Mouse (Mus musculus) CD8-positive naive resting alpha-beta T cell, adult 2 months (primary cell): ENCODE data around the gene Nol8.

Experiments used
- DNase-seq, 2 experiments: peaks; one replicate each; pipeline ENCODE4 v3.0.0; 2022; ENCODE audit warnings: low read depth in 2 of 2, low spot score in 2 of 2

The Nol8 gene

GRCm38 (mm10) chr13:49652481-49653179 lies at the start of gene Nol8, which contains the start of gene Cenpp:
Nol8 (plus strand) TSS chr13:49653078.
Cenpp (minus strand) TSS chr13:49652785.
- DNase-seq, result peak; percentile 99

- DNase-seq, result no peak
These were observed 49.3 kb upstream of the Nol8 start for GRCm38 (mm10) chr13:49603603-49604002.

GRCm38 (mm10) chr13:49607714-49608113 lies 45.2 kb upstream of the Nol8 start, which contains the start of gene Ogn:
Ogn (plus strand) TSS chr13:49608046.
- no peak for DNase-seq

- no peak for DNase-seq
These were observed 44.1 kb upstream of the Nol8 start for GRCm38 (mm10) chr13:49608589-49609322.

- DNase-seq, result no peak
These were observed 35.9 kb upstream of the Nol8 start for GRCm38 (mm10) chr13:49617021-49617420.

- DNase-seq, result no peak
These were observed 34.5 kb upstream of the Nol8 start for GRCm38 (mm10) chr13:49618365-49618764.

GRCm38 (mm10) chr13:49623216-49623615 lies 29.7 kb upstream of the Nol8 start:
- DNase-seq, result no peak

GRCm38 (mm10) chr13:49628167-49628566 lies 24.7 kb upstream of the Nol8 start:
- no peak for DNase-seq

GRCm38 (mm10) chr13:49629076-49629475 lies 23.8 kb upstream of the Nol8 start:
- no peak for DNase-seq

- DNase-seq, result no peak
These were observed 12.9 kb upstream of the Nol8 start for GRCm38 (mm10) chr13:49639965-49640364.

- no peak for DNase-seq
These were observed 10.2 kb upstream of the Nol8 start for GRCm38 (mm10) chr13:49642650-49643049.

GRCm38 (mm10) chr13:49643669-49644362 lies 9.1 kb upstream of the Nol8 start:
- DNase-seq, result no peak

- DNase-seq, result no peak
These were observed 7.9 kb upstream of the Nol8 start for GRCm38 (mm10) chr13:49644731-49645529.

- DNase-seq, result no peak
These were observed 6.9 kb upstream of the Nol8 start for GRCm38 (mm10) chr13:49646019-49646418.

- no peak for DNase-seq
These were observed 1.7 kb upstream of the Nol8 start for GRCm38 (mm10) chr13:49651136-49651535.

- no peak for DNase-seq
These were observed 1.0 kb upstream of the Nol8 start for GRCm38 (mm10) chr13:49651781-49652351.

- DNase-seq, result no peak
These were observed 283 bp downstream of the Nol8 start for GRCm38 (mm10) chr13:49653180-49653541.

GRCm38 (mm10) chr13:49677793-49678192 lies 24.9 kb downstream of the Nol8 start:
- DNase-seq, result no peak

- peak; percentile 98 to 100 for DNase-seq
These were observed 28.7 kb downstream of the Nol8 start, which contains the start of gene Iars for GRCm38 (mm10) chr13:49681351-49682232. Iars (plus strand) TSS chr13:49682100.
